Mouse (Mus musculus) T-cell, adult 2 months (primary cell): Measurements from ENCODE around the gene Dcpp3.
"Not testable (repeated sequence)": the region's sequence is repeated elsewhere in the genome, so short reads cannot be mapped to it uniquely, and the experiment has no call there.

Source experiments
- DNase-seq: peaks from one replicate; pipeline ENCODE4 v3.0.0; 2022; ENCODE audit warnings: low spot score

The Dcpp3 gene

GRCm38 (mm10) chr17:23917158-23917557 is at the start of gene Dcpp3:
TSS of gene Dcpp3 (plus strand) at chr17:23917458.
- not testable (repeated sequence) for DNase-seq

- no peak for DNase-seq
Observed at GRCm38 (mm10) chr17:23867756-23868155, 49.5 kb upstream of the Dcpp3 start, which contains the start of gene Prss21. TSS of gene Prss21 (plus strand) at chr17:23868056.

- DNase-seq = no peak
Observed at GRCm38 (mm10) chr17:23868513-23868912, 48.7 kb upstream of the Dcpp3 start.

GRCm38 (mm10) chr17:23873884-23874856 is 43.1 kb upstream of the Dcpp3 start:
- DNase-seq = no peak

DNA sequence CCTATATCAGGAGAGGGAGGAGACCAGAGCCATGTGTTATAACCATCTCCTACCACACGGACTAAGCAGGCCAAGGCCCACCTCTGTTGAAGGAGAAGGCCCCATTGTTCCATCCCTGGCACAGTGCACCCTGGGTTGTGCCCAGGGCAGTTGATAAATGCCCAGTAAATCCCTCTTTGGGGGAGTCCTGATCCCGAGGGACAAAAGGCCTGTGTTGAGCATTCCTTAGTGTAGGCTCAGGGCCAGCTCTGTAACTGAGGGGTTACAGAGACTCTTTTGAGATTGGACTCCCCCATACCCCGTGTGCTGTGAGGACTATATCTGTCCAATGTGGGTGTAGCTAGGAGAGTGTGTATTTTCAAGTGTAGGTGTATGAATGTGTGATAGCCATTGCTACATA is 40.5 kb upstream of the Dcpp3 start:
- no peak for DNase-seq

DNA sequence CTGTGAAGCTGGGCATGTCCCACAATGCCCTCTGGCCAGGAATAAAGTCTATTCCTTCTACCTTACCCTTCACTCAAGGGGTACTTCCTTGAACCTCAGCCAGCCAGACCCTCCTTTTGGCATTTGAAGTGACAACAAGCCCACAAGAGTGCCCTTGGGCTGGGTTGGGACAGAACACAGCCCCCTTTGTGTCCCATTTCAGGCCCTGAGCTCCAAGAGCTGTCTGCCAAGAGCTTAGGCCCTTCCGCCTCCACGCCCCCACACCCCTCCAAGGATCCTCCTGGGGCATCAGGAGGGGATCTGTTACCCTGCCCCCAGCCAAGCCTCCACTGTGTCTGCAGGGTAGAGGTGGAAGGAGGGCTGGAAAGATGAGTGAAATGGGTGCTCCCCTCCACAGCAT is 40.1 kb upstream of the Dcpp3 start:
- no peak for DNase-seq

GRCm38 (mm10) chr17:23880576-23880975 is 36.7 kb upstream of the Dcpp3 start, which contains the start of the genes Dcpp1 and Dcpp2:
TSS of gene Dcpp1 (plus strand) at chr17:23880876.
TSS of gene Dcpp2 (plus strand) at chr17:23880880.
- not testable (repeated sequence) for DNase-seq

DNA sequence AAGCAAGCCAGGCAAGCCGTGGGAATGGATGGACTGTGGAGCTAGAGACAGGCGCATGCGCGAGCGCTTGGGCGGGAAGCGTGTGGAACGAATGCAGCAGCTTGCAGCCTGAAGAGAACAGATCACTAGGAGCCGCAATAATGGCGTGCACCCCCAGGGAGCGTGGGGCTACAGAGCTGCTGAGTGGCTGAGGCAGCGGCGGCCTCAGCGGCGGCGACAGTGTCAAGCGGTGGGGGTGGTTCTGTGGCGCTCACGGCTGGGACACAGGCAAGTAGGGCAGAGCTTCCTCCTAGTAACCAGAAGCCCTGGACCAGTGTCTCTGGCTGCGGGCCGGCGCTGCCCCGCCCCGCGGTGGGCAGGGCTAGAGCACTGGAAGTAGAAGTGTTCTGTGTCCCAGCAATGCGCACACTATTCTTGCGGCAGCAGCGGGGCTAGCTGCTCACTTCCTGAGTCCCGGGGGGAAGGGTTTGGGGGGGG is 7.3 kb downstream of the Dcpp3 start:
- peak; percentile 84 for DNase-seq

GRCm38 (mm10) chr17:23925090-23925493 is 7.8 kb downstream of the Dcpp3 start:
- peak; percentile 28 for DNase-seq

GRCm38 (mm10) chr17:23931157-23931556 is 13.9 kb downstream of the Dcpp3 start:
- no peak for DNase-seq

GRCm38 (mm10) chr17:23941372-23941771 is 24.1 kb downstream of the Dcpp3 start, which contains the start of gene Sbp:
TSS of gene Sbp (plus strand) at chr17:23941672.
- DNase-seq = no peak

- not testable (repeated sequence) for DNase-seq
Observed at GRCm38 (mm10) chr17:23947486-23947885, 30.2 kb downstream of the Dcpp3 start.

GRCm38 (mm10) chr17:23949068-23949467 is 31.8 kb downstream of the Dcpp3 start:
- DNase-seq = no peak

GRCm38 (mm10) chr17:23950828-23951227 is 33.6 kb downstream of the Dcpp3 start:
- DNase-seq = not testable (repeated sequence)

- no peak for DNase-seq
Observed at GRCm38 (mm10) chr17:23955174-23955573, 37.9 kb downstream of the Dcpp3 start, which contains the start of gene Sbpl. TSS of gene Sbpl (minus strand) at chr17:23955274.

GRCm38 (mm10) chr17:23960084-23960738 is 43.0 kb downstream of the Dcpp3 start:
- peak; percentile 74 for DNase-seq

DNA sequence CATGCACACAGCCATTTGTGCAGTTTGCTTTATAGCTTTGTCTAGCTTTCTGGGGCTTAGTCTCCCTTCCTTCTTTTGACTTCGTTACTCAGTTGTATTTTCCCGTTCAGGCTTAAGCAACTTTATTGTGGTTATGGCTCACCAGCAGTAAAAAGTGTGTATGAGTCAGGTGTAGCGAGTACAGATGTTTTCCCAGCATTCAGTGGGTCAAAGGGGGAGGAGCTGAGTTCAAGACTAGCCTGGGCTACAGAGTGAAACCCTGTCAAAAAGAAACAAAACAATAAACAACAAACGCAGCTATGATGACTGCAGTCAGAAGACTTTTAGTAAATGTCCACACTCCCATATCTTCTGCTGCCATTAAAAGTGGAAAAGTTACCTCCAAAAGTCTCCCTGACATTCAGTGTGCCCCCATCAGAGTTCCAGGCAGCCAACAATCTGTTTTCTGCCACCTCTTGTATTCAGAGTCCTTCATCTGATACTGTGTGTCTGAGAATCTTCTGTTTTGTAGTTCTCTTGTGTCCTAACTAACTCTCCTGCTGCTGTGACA is 44.4 kb downstream of the Dcpp3 start:
- no peak for DNase-seq

GRCm38 (mm10) chr17:23965805-23966425 is 48.7 kb downstream of the Dcpp3 start:
- DNase-seq = no peak

DNA sequence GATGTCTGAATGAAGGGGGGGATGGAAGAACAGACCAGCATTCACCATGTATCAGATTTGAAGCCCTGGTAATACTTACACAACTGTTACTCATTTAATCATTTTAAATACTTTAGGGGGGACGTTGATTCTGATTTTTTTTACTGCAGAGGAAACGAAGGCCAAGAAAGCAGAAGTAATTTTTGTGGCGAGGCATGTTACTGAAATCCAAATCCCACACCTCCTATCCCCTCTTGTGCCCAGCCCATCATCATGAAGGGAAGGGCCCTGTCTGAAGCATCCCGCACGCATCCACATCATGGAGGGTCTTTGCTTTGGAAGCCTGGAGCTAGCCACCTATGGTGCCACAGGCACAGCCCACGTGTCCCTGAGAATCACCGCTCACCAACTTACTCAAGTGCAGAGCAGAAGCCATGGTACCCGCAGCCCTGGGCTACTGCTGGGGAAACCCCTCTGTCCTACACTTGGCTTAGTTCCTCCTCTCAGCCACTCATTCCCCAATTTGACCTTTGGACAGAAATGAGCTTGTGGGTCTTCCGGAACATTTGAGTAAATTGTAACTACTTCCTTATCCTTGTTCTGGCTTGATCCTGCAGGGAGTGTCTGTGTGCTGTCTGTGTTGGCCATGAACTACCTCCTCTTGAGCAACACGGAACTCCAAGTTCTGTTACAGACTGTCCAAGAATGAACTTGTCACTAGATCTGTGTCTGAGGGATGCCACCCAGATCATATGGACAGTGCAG is 49.6 kb downstream of the Dcpp3 start:
- DNase-seq = no peak

DNA sequence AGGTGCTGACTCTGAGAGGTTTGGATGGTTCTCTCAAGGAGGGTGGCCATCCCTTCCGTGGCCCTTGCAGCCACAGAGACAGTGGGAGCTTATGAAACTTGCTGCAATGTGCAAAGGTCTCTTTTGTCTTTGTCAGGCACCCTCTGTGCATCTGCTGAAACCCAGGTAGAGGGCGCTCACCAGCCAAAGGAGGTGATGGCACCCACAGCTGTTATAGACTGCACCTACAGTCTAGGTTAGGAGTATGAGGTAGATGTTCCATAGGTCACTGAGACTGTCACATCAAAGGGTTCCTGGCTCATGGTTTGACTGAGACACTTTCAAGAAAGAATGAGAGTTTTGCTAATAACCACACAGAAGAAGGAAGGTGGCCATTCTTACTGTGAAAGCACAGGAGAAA is 51.5 kb downstream of the Dcpp3 start:
- no peak for DNase-seq
